Mouse (Mus musculus): ENCODE results near the gene Dpy30. TPM values are rescaled to one million over a fixed set of nuclear protein-coding genes. Genes with fewer than 3 reads are reported as not detected.

Gene Dpy30
- polyA plus RNA-seq, 1 experiment = 57.9 TPM

- TF ChIP-seq MYOD1 (IDR thresholded peaks at IDR 0.05; ENCODE audit: control insufficient read depth in 1 of 3, insufficient read length in 2 of 3, low read depth in 2 of 3) (peak; percentile 98 to 99 (median 98)), TCF12 (IDR thresholded peaks at IDR 0.05; ENCODE audit: insufficient read depth, poor library complexity, severe bottlenecking) (peak; percentile 89), MYOG (IDR thresholded peaks at IDR 0.05; ENCODE audit: control insufficient read depth in 1 of 3, insufficient read depth in 1 of 3, insufficient read length in 2 of 3, low read depth in 2 of 3) (peak; percentile 86 to 99 (median 96)), POLR2A (IDR thresholded peaks at IDR 0.05; ENCODE audit: insufficient read length, low read depth) (no peak), TCF3 (IDR thresholded peaks at IDR 0.05; ENCODE audit: insufficient read length, low read depth) (peak; percentile 96)
- H3ac ChIP-seq (ENCODE audit: control insufficient read depth, insufficient read length) = no peak overlapping the region
Measured at GRCm38 (mm10) chr17:74265156-74265505, 58.6 kb downstream of the Dpy30 start.

GRCm38 (mm10) chr17:74264333-74265155 is 59.2 kb downstream of the Dpy30 start:
- peaks cover 96% of the 10 kb centered on the region for H3K79me2 ChIP-seq (ENCODE audit: control insufficient read depth, insufficient read depth)
- TF ChIP-seq TCF3 (IDR thresholded peaks at IDR 0.05; ENCODE audit: insufficient read length, low read depth) (no peak), USF1 (IDR thresholded peaks at IDR 0.05; ENCODE audit: low read depth) (no peak), MYOG (IDR thresholded peaks at IDR 0.05; ENCODE audit: control insufficient read depth in 1 of 3, insufficient read depth in 1 of 3, insufficient read length in 2 of 3, low read depth in 2 of 3) (peak in 1 of 3 experiments; percentile 35), SRF (IDR thresholded peaks at IDR 0.05; ENCODE audit: control insufficient read depth, insufficient read length, low read depth) (no peak), MYOD1 (IDR thresholded peaks at IDR 0.05; ENCODE audit: control insufficient read depth in 1 of 3, insufficient read length in 2 of 3, low read depth in 2 of 3) (peak in 2 of 3 experiments; percentile 21 to 48), TCF12 (IDR thresholded peaks at IDR 0.05; ENCODE audit: insufficient read depth, poor library complexity, severe bottlenecking) (peak; percentile 35), CEBPB (IDR thresholded peaks at IDR 0.05; ENCODE audit: insufficient read depth, poor library complexity, severe bottlenecking) (no peak), POLR2A (IDR thresholded peaks at IDR 0.05; ENCODE audit: insufficient read length, low read depth) (no peak), POLR2AphosphoS2 (IDR thresholded peaks at IDR 0.05; ENCODE audit: insufficient read length, low read depth) (no peak), REST (IDR thresholded peaks at IDR 0.05; ENCODE audit: insufficient read depth, insufficient read length) (no peak), MAX (IDR thresholded peaks at IDR 0.05; ENCODE audit: low read depth) (no peak), E2F4 (IDR thresholded peaks at IDR 0.05; ENCODE audit: insufficient read depth) (no peak)
- peak overlapping the region; percentile 56 for H3K4me2 ChIP-seq (ENCODE audit: low read depth)
- no peak overlapping the region for H3K4me3 ChIP-seq
- no peaks in the 10 kb centered on the region for H3K27me3 ChIP-seq (ENCODE audit: control insufficient read depth, insufficient read depth, insufficient read length)
- no peak overlapping the region for H3ac ChIP-seq (ENCODE audit: control insufficient read depth, insufficient read length)
- H3K36me3 ChIP-seq (ENCODE audit: control insufficient read depth, insufficient read depth) = no peaks in the 10 kb centered on the region

More at GRCm38 (mm10) chr17:74265156-74265505, 58.6 kb downstream of the Dpy30 start:
- no peaks in the 10 kb centered on the region for H3K36me3 ChIP-seq (ENCODE audit: control insufficient read depth, insufficient read depth)
- H3K79me2 ChIP-seq (ENCODE audit: control insufficient read depth, insufficient read depth) = peaks cover 96% of the 10 kb centered on the region
- H3K4me3 ChIP-seq = no peak overlapping the region
- peak overlapping the region; percentile 56 for H3K4me2 ChIP-seq (ENCODE audit: low read depth)
- no peaks in the 10 kb centered on the region for H3K27me3 ChIP-seq (ENCODE audit: control insufficient read depth, insufficient read depth, insufficient read length)

GRCm38 (mm10) chr17:74262415-74262814 is 61.3 kb downstream of the Dpy30 start:
- H3K4me2 ChIP-seq (ENCODE audit: low read depth) = no peak overlapping the region
- no peak overlapping the region for H3K4me3 ChIP-seq
- H3K27me3 ChIP-seq (ENCODE audit: control insufficient read depth, insufficient read depth, insufficient read length) = no peaks in the 10 kb centered on the region
- H3K79me2 ChIP-seq (ENCODE audit: control insufficient read depth, insufficient read depth) = peaks cover 94% of the 10 kb centered on the region
- H3K36me3 ChIP-seq (ENCODE audit: control insufficient read depth, insufficient read depth) = peaks cover 4% of the 10 kb centered on the region
- no peak for TF ChIP-seq TCF12 (IDR thresholded peaks at IDR 0.05; ENCODE audit: insufficient read depth, poor library complexity, severe bottlenecking)
- no peak for TF ChIP-seq MAX (IDR thresholded peaks at IDR 0.05; ENCODE audit: low read depth)
- TF ChIP-seq POLR2A (IDR thresholded peaks at IDR 0.05; ENCODE audit: insufficient read length, low read depth) = no peak
- TF ChIP-seq E2F4 (IDR thresholded peaks at IDR 0.05; ENCODE audit: insufficient read depth) = no peak
- no peak for TF ChIP-seq TCF3 (IDR thresholded peaks at IDR 0.05; ENCODE audit: insufficient read length, low read depth)
- TF ChIP-seq MYOG (IDR thresholded peaks at IDR 0.05; ENCODE audit: control insufficient read depth in 1 of 3, insufficient read depth in 1 of 3, insufficient read length in 2 of 3, low read depth in 2 of 3) = no peak
- TF ChIP-seq CEBPB (IDR thresholded peaks at IDR 0.05; ENCODE audit: insufficient read depth, poor library complexity, severe bottlenecking) = no peak
- no peak for TF ChIP-seq MYOD1 (IDR thresholded peaks at IDR 0.05; ENCODE audit: control insufficient read depth in 1 of 3, insufficient read length in 2 of 3, low read depth in 2 of 3)
- TF ChIP-seq USF1 (IDR thresholded peaks at IDR 0.05; ENCODE audit: low read depth) = no peak
- no peak for TF ChIP-seq SRF (IDR thresholded peaks at IDR 0.05; ENCODE audit: control insufficient read depth, insufficient read length, low read depth)
- TF ChIP-seq POLR2AphosphoS2 (IDR thresholded peaks at IDR 0.05; ENCODE audit: insufficient read length, low read depth) = no peak
- TF ChIP-seq REST (IDR thresholded peaks at IDR 0.05; ENCODE audit: insufficient read depth, insufficient read length) = no peak
- H3ac ChIP-seq (ENCODE audit: control insufficient read depth, insufficient read length) = no peak overlapping the region

Other genes with a start within 250 kb of the Dpy30 start
- gene Memo1, start 28.4 kb downstream of the Dpy30 start, polyA plus RNA-seq (2012; fragmentation: generic; extraction: Trizol) = 71.2 TPM
- gene Spast, start 15.0 kb upstream of the Dpy30 start, polyA plus RNA-seq (2012; fragmentation: generic; extraction: Trizol) = 14.3 TPM
- 20.7 TPM for gene Slc30a6, start 71.7 kb upstream of the Dpy30 start, polyA plus RNA-seq (2012; fragmentation: generic; extraction: Trizol)
- 0.01 TPM for gene Nlrc4, start 135.2 kb upstream of the Dpy30 start, polyA plus RNA-seq (2012; fragmentation: generic; extraction: Trizol)
- 20.0 TPM for gene Yipf4, start 165.5 kb upstream of the Dpy30 start, polyA plus RNA-seq (2012; fragmentation: generic; extraction: Trizol)
- 20.1 TPM for gene Birc6, start 204.4 kb upstream of the Dpy30 start, polyA plus RNA-seq (2012; fragmentation: generic; extraction: Trizol)